Mouse (Mus musculus) yolk sac, embryonic 10.5 days (tissue): ENCODE measurements around the gene Rasal2.
A peak's percentile ranks its signal among the peaks of the same experiment; 100 is the strongest.

Source experiments
- DNase-seq: peaks from one replicate; pipeline ENCODE4 v3.0.0-alpha.2; 2017; ENCODE audit warnings: low spot score

Gene Rasal2

DNA sequence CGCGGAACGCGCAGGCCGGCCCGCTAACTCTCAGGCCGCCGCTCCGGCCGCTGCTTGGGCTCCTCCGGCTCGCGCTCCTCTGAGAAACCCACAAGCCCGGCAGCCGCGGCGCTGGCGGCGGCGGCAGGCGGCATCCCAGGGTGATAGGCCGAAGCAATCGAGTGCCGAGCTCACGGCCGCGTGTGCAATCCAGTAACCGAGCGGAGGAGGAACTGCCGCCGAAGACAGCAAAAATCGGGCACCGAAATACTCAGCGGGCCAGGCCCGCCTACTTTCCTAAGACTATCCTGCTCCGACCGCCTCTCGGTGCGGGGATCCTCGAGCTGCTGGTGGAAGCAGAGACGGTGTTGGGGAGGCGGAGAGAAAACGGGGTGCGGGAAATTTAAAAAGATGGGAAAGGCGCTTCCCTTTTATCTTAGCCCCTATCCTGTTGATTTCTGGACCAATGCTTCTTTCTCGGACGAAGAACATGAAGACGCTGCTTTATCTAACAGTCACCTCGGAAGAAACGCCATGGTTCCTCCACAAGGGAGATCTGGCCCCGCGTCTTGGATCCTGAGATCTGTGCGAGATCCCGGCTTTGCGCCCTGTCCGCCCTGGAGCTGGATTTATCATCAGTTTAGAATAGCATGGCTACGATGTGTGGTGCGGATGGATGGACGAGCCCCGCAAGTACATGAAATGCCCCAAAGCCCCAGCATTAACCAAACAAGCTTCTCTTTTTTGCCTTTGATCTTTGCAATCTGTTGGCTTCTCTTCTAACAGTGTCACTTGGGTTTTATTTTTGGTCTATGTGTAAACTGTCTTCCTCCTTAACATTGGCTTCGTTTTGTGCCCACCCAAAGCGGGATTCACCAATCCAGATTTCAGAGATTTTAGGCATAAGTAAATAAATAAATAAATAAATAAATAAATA, at the start of gene Rasal2:
Rasal2 (minus strand) TSS at position 142 of the 916 bp plus-strand sequence.
- DNase-seq = peak; percentile 94

DNA sequence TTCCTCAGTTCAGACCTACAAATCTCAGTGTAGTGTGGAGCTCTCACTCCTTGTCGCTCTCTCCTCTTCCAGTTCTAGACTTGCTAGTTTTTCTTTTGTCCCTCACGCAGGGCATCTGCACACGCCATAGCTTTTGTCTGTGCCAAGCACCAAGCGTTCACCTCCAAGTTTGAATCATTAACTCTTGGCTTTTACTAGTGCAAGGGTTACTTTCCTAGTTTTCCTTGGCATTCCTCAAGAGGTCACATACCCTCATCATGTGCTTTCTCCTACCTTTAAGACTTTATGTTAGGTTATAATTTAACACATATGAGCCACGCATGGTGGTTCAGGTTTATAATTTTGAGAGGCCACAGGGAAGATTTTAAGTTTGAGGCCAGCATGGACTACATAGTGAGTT, 48.9 kb upstream of the Rasal2 start:
- no peak for DNase-seq

DNA sequence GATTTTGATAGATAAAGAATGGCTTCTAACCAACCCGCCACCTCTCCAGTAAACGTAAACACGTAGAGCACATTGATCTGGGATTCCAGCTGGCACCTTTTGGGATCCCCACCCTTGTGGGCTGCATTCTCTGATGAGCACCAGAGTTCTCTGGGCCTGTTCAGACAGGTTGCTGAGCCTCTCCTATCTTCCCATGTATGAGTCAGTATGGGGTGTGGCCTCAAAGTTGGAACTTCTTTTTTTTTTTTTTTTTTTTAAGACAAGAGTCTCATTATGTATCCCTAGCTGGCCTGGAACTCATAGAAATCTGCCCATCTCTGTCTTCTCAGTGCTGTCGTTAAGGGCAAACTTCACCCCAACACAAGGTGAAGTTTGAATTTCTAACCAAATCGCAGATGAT, 47.5 kb upstream of the Rasal2 start:
- DNase-seq = no peak

DNA sequence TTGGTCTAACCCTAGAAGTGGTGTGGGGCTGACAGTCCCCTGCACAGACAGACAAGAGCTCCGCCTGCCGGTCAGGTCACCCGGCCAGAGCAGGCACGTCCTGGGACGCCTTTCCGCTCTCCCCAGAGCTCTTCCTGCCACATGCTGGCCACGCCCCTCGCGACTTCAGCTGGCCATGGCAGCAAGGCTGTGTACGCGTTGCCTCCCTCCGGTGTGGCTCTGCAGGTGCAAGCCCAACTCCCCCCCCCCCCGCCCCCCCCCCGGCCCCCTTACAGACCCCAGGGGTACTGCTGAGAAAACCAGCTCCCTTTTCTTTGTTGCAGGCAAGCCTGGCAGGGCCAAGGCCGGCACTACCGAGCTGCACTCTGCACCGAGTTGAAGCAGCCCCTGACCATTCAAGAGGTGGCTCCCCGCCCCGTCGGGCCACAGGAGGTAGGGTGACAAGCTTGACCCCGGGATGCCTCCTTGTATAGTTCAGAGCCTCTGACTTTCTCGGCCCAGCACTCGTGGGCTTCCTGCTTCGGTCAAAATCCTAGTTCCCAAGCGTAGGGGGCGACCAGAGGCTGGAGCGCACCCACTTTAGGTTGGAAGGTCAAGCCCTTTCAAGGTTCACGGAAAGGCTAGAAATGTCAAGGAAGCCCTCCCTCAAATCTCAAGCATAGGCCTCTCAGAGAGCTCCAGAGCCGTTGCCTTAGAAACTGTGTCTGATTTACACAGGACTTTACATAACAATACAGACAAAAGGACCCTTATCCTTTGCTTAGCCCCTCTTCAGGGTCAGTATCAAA, 46.2 kb upstream of the Rasal2 start, which contains the start of gene Cryzl2:
Cryzl2 (plus strand) TSS at position 157 of the 788 bp plus-strand sequence.
- DNase-seq = peak; percentile 89

DNA sequence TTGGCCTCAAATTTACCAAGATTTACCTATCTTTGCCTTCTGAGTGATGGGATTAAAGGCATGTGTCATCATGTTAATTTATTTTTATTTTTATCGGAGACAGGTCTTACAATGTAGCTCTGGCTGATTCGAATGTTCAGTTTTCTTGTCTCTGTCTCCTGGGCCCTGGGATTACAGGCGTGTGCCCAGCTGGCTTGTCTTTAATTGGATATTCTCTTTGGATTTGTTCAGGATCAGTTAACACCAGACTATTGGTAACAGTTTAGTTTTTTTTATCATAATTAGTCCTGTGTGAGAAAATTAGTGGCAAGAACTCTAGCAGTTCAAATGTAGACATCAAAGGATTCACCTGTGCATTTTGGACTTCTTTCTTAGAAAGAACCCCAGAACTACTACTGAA, 45.4 kb upstream of the Rasal2 start:
- no peak for DNase-seq

DNA sequence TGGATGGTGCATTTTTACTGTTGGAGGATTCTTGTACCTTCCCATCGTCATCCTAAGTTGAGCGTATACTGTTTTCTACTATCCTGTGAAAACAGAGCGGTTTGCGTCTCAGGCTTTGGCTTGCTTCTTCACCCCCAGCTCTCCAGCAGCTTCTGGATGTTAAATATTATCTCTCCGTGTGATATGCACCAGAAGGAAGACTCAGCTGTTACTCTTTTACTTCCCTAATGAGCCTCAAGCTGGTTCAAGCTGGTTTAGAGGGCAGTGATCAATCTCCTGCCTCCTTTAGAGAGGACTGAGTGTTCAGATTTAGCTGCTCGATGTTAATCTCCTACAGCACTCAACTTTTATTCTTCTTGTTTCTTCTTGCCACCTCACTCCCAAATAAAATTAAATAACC, 42.5 kb upstream of the Rasal2 start:
- peak; percentile 66 for DNase-seq

DNA sequence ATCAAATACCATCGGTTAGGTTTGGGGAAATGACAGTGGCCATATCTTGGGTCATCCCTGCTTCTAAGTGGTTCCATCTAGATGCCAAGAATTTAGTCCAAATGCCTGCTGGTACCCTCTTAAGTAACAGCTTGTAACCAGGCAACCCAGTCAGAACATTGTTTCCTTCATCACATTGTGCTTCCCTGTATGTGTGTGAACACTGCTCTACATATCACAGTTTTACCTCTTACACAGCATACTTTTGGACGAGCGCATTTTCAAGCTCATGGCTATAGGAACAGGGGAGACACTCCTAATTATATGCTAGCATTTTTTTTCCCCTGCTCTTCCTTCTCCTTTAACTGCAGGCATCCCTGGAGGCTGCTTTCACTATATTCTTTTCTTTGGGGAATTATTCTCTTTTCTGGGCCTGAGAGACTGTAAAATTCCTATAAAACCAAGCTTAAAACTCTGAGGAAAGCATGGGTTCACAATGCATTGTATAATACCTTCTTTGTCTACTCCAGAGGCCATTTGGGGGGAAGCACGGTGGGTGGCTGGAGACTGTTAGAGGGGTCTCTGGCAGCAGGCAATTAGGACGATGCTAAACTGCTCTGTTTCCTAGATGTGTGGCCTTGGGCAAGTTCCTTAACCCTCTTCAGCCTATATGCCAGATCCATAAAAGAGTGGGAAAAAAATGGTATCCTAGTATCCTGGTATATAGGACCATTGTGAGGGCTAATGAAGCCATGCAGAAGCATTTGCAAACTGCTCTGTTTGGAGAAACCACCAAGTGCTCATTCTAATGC, 40.6 kb upstream of the Rasal2 start:
- no peak for DNase-seq

DNA sequence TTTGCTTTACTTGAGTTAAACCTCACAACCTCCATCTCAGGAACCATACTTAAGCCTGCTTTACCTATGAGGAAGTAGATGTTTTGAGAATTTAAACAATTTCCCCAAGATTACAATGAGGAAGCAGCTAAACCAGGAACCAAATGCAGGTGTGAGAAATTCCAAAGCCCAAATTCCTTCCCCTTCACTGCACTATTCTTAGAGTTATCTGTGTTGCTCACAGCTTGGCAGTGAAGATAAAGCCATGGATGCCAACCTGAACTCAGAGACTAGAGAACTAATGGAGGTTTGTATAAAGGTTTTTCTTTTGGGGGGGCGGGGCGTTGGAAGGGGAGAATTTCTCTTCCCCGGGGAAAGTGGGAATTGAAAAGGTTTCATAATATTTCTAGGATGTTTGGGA, 39.9 kb upstream of the Rasal2 start:
- no peak for DNase-seq

DNA sequence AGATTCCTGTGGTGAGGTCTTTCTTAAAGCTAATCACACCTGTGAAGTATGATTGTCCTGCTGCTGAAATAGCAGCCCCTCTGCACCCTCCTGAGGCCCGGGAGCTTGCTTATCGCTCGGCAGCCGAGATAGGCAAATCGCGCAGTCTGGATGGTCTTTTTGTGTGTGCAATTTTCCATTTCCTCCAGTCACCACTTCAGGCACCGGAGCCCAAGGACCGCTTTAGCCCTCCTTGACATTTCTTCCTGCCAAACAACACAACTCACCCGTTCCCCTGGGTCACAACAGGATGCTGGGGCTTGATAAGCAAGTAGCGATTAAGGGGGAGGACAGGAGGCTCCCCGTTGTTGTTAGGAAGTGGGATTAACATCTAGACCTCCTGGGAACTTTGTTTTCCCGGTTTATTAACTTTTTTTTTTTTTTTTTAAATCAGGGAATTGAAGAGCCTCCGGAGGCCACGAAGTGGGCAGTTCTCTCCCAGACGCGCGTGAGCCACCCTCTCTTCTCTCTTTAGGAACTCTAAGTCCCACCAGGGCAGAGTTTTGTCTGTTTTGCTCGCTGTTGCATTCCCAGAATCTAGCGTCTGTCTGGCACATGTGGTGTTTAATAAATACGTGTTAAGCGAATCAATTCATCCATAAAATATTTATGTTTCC, 37.7 kb upstream of the Rasal2 start:
- peak; percentile 25 for DNase-seq

DNA sequence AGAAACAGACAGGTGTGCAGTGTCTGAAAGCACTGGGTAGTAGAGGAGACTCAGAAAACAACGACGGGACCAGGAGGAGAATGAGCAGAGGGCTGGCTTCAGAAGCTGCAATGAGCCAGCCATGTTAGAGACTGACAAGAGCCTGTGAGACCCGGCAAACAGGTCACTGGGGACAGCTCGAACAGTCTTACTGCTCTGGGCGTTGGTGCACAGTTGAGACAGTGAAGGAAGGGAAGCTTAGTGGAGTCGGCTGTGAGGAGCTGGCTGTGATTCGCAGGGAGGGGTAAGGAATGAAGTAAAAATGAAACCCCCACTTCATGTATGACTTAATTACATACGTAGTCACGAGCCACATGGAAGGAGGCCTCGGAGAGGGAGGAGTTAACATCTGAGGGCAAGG, 37.1 kb upstream of the Rasal2 start:
- DNase-seq = no peak

DNA sequence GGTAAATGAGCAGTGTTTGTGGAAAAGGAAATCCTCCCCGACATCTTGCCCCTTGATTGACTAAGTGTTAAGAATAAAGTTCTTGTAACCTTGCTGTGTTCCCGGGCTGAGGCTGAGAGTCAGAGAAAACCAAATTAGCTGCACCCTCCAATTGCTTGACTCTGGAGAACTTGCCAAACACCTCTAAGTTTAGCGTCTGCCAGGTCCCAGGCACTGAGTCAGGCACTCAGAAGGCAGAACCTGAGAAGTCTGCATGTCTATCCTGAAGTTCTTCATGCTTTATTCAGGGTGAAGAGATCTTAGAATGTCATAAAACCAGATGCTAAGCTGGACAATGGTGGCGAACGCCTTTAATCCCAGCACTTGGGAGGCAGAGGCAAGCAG, 36.4 kb upstream of the Rasal2 start:
- DNase-seq = no peak

DNA sequence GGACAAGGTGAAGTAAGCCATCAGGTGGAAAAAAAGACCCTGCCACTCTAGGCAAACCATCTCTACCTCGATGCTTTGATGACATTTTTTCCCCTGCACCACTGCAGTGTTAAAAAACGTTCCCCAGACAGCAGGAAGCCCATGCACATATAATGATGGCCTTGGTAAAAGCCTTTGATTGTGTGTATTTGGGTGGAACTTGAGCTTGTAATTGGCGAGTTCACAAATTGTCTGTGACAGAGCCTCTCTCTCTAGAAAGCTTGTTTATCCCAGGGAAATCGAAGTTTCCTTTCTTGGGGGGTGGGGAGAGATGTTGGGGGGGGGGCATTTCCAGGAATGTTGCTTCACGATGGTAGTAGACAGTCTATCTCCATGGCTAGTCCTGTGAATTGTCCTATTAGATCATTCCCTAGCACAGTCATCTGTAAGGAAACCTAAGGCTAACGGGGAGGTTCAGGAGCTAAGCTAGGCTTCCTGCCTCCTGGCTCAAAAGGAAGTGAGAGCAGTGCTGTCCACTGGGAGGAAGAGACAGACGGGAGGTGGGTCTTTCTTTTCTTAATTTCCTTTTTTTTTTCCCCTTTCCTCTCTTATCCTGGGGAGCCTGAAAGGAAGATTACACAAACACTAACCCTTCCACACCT, 35.9 kb upstream of the Rasal2 start:
- no peak for DNase-seq

DNA sequence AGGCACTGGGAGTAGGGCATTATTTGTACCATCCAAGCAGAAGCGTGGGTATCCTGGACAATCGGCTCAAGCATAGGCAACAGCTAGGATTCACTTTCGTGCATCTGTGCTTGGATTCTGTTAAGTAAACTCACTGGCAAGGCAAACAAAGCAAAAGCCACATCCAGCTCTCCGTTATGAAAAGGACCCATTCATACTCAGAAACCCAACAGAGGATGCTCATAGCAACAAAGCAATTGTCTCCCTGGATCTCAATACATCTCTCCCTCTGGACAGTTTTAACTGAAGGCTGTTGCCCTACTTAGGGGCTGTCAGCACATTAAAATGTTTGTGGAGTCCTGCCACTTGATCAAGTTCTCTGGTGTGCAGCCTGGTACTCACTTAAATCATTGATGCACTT, 34.7 kb upstream of the Rasal2 start:
- DNase-seq = no peak

DNA sequence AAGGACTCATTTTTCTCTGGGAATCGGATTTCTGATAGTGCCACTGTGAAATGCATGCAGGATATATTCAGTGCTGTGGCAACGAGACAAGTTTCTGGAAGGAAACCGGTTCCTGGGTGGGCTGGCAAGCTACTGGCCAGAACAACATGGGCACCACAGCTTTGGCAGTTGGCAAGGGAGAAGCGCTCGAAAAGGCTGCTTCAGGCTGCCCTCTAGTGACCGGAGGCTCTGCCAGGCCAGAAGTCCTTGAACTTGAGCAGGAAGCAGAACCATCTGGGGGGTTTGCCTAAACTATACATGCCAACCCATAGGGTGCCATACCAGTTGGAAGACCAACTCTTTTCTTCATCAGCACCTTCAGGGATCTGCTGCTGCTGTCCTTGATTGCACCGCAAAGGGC, 33.9 kb upstream of the Rasal2 start:
- no peak for DNase-seq

DNA sequence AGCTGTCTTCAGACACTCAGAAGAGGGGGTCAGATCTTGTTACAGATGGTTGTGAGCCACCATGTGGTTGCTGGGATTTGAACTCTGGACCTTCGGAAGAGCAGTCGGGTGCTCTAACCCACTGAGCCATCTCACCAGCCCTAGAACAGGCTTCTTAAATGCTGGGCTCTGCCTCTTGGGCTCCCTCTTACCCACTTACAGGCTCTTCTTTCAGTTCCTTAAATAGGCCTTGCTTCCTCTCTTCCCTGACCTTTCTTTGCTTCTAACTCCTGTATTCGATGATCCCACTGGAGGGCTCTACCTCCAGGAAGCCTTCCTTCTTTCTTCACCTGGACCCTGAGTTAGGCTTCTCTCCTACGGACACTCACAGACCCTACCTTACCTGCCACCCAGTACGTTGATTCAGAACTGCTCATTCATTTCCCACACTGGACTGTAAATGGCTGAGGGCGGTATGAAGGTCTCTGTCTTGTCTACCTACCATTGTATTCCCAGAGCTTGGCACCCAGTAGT, 33.1 kb upstream of the Rasal2 start:
- no peak for DNase-seq

DNA sequence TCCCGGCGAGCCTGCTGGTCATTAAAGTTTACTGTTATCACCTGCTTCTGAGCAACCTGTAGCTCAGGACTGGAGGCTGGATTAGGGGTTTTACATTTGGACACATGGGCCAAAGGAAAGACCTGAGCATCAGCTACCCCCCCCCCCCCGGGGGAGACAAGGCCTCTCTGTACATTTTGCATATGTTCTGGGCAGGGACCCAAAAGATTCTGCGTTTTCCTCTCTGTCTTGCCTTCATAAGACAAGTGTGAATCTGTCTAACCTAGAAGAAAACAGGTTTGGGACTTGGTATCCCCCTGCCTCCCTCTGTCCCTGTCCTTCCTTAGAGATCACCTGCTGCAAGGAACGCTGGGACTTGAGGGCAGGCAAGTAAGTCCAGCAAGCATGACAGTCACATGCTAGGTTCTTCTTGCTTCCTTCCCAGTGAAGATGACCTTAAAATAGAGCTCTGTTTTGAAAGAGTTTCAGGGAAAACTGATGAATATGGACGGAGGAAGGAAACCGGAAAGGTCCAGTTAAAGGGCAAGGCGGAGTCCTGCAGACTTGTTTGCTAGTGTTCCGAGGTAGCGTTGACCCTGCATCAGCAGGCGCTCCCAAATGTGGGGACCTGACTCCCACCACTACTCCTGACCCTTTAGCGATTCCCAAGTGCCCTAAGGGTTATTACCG, 32.4 kb upstream of the Rasal2 start:
- no peak for DNase-seq

DNA sequence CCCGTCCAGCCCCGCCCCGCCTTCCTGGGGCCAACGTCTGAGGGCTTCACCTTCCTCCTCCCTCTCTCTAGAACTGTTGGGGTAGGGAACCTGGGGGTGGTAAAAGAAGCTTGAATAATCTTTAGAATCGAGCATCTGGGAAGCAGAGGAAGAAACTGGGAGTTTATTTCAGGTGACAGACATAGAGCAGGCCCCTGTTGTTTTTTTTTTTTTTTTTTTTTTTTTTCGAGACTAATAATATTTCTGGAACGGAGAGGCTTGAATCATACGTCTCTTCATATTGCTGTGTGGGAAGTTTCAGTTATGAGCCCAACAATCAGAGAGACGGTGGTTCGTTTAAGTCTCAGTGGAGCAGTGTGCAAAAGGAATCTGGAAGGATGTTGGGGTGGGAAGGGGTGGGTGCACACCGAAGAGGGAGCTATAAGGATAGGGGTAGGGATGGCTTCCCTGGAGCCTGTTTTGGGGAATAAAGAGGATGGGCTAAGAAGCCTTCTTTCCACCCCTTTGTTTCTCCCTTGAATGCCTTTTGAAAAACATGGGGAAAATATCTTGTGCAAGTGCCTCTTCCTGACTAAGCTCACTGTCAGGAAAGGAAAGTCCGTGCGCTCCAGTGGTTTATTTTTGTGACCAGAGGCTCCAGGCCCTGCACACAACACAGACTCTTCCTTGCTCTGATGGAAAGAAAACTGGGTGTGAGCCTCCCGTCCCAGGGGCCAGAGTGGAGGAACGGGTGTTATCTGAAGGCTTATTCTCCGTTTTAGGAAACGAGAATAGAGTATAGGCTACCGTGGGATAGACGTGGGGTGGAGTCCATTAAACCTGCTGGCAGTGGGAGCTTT, 31.5 kb upstream of the Rasal2 start:
- DNase-seq = no peak

DNA sequence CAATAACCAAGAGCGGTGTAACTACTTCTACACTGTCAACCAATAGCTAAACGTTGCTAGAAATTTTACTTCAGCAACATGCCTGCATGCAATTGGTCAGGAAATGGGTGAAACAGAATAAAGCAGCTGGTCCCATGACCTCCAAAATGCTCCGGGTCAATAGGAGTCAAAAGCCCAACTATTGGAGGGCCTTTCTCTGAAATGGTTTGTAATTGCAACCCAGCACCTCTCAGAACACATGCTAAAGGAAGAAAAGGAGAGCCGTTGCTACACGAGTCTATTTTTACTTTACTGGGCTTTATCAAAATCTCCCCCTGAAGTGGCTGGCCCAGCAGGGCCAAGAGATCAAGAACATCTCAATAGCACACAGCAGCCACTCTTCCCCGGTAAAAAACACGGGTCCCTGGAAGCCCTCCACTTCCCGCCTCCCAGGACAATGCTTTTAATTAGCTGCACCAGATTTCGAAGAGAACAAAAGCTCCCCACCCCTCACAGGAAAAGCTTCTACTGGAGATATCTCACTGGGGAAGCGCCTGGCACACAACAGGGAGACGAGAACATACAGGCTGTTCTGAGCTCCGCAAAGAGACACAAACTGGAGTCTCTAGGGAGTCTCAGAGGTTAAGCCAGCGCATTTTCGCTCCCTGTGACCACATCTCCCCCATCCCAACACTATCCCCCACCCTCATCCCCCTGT, 30.8 kb upstream of the Rasal2 start:
- DNase-seq = no peak
